Mouse (Mus musculus) spleen, adult 2 months (tissue): ENCODE measurements around the gene Fam19a2. TPM values are rescaled to one million over a fixed set of nuclear protein-coding genes. Genes with fewer than 3 reads are reported as not detected.

Experiments
- DNase-seq, 2 experiments: peaks; one replicate each; pipeline versions ENCODE4 v3.0.0 to v3.0.0-alpha.2; 2012 to 2021; ENCODE audit warnings: low spot score in 2 of 2, low read depth in 1 of 2
- H3K27ac ChIP-seq: fragments of 200-500 bp; 2 replicates; pipeline ENCODE4 v1.5.1; 2012; ENCODE audit warnings: low read length, inconsistent platforms; ENCODE audit not compliant: insufficient read depth
- H3K27me3 ChIP-seq: fragments of 200-500 bp; 2 replicates; pipeline ENCODE4 v1.6.1; 2012; ENCODE audit warnings: mild to moderate bottlenecking, moderate library complexity, low read length, inconsistent platforms; ENCODE audit not compliant: control insufficient read depth, insufficient read depth
- H3K36me3 ChIP-seq: fragments of 200-500 bp; 2 replicates; pipeline ENCODE4 v1.6.1; 2012; ENCODE audit warnings: mild to moderate bottlenecking, low read length, inconsistent platforms; ENCODE audit not compliant: control insufficient read depth, insufficient read depth
- H3K4me1 ChIP-seq: fragments of 200-500 bp; 2 replicates; pipeline ENCODE4 v1.6.1; 2011; ENCODE audit warnings: inconsistent platforms; ENCODE audit not compliant: control insufficient read depth, insufficient read depth, insufficient read length
- H3K4me3 ChIP-seq: fragments of 200-500 bp; 2 replicates; pipeline ENCODE4 v1.5.1; 2011; ENCODE audit warnings: mild to moderate bottlenecking, inconsistent platforms; ENCODE audit not compliant: insufficient read depth, insufficient read length; ENCODE audit errors: extremely low read depth
- CTCF ChIP-seq: fragments of 200-500 bp; IDR thresholded peaks from 2 replicates; pipeline ENCODE4 v1.5.1; 2011; ENCODE audit warnings: mild to moderate bottlenecking, inconsistent platforms; ENCODE audit not compliant: insufficient read depth, insufficient read length, insufficient replicate concordance; ENCODE audit errors: extremely low read depth
- POLR2A ChIP-seq: fragments of 200-500 bp; IDR thresholded peaks from 2 replicates; pipeline ENCODE4 v1.6.1; 2011; ENCODE audit warnings: low read depth, low read length, inconsistent platforms
- WGBS: fragments of 180-500 bp; shearing (Covaris S2); methylation state at CpG from one replicate; pipeline ENCODE4 v1.1.7; 2018; 5-methylcytosine and 5-hydroxymethylcytosine counted together
- polyA plus RNA-seq: library from polyadenylated mRNA; depleted of rRNA; stranded (reverse); fragments of >200 nt; gene quantifications from 2 replicates; pipeline ENCODE4 v1.2.3, GENCODE M21; 2012

The Fam19a2 gene
- polyA plus RNA-seq, 1 experiment: not detected

- 90% methylated on average over 4 of the region's 4 CpGs for WGBS
- H3K4me3 ChIP-seq: no peak overlapping the region
- H3K27me3 ChIP-seq: no peaks in the 10 kb centered on the region
- no peaks in the 10 kb centered on the region for H3K36me3 ChIP-seq
- TF ChIP-seq CTCF (no peak), POLR2A (no peak)
- no peak overlapping the region for H3K27ac ChIP-seq
- H3K4me1 ChIP-seq: no peaks in the 10 kb centered on the region
- no peak for DNase-seq
These were observed 152.2 kb downstream of the Fam19a2 start for GRCm38 (mm10) chr10:123416024-123416423.

- DNase-seq: no peak
- Histone ChIP-seq H3K4me3 (no peak overlapping the region), H3K4me1 (no peaks in the 10 kb centered on the region), H3K27me3 (no peaks in the 10 kb centered on the region), H3K36me3 (no peaks in the 10 kb centered on the region), H3K27ac (no peak overlapping the region)
- no peak for TF ChIP-seq POLR2A
- TF ChIP-seq CTCF: no peak
- 78% methylated on average over 7 of the region's 7 CpGs for WGBS
These were observed 154.9 kb downstream of the Fam19a2 start for GRCm38 (mm10) chr10:123418616-123419173.

- TF ChIP-seq POLR2A (no peak), CTCF (no peak)
- Histone ChIP-seq H3K36me3 (no peaks in the 10 kb centered on the region), H3K27me3 (no peaks in the 10 kb centered on the region), H3K4me3 (no peak overlapping the region), H3K4me1 (no peaks in the 10 kb centered on the region), H3K27ac (no peak overlapping the region)
- WGBS: 71% methylated on average over 1 of the region's 1 CpGs
- DNase-seq: no peak
These were observed 156.5 kb downstream of the Fam19a2 start for GRCm38 (mm10) chr10:123420249-123420648.

GRCm38 (mm10) chr10:123424482-123424881 is 160.7 kb downstream of the Fam19a2 start:
- TF ChIP-seq CTCF (no peak), POLR2A (no peak)
- H3K4me3 ChIP-seq: no peak overlapping the region
- no peaks in the 10 kb centered on the region for H3K4me1 ChIP-seq
- H3K27me3 ChIP-seq: no peaks in the 10 kb centered on the region
- WGBS: 86% methylated on average over 3 of the region's 3 CpGs
- H3K36me3 ChIP-seq: no peaks in the 10 kb centered on the region
- DNase-seq: no peak
- no peak overlapping the region for H3K27ac ChIP-seq

DNA sequence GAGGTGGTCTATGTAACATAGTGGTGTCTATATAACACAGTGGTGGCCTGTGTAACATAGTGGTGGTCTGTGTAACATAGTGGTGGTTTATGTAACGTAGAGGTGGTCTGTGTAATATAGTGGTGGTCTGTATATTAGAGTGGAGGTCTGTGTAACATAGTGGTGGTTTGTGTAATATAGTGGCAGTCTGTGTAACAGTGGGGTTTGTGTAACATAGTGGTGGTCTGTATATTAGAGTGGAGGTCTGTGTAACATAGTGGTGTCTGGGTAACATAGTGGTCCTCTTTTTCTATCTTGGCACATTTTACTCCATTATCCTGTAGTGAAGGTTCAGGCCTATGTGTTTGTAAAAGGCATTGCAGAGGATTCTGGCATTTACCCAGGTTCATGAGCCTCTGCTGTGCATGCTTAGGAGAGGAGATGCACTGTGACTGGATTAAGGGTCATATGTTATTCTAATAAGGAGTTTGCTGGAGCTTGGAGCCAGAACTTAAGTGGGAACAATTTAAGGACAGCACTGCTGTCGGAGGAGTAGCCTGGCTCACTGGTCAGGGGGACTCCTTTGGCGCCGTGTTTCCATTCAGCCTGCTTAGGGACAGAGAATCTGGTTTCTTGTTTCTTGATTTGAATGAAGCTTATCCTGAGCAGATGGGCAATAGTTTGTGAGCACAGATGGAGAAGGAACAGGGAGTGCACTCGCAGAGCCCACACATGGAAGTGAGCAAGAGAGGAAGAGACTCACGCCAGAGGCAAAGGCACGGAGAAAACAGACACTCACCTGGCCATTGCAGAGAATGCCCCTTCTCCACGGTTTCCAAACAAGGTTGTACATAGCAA is 162.9 kb downstream of the Fam19a2 start:
- Histone ChIP-seq H3K4me1 (no peaks in the 10 kb centered on the region), H3K36me3 (no peaks in the 10 kb centered on the region), H3K4me3 (no peak overlapping the region), H3K27me3 (no peaks in the 10 kb centered on the region), H3K27ac (no peak overlapping the region)
- WGBS: 78% methylated on average over 8 of the region's 8 CpGs
- DNase-seq: no peak
- TF ChIP-seq POLR2A (no peak), CTCF (no peak)

GRCm38 (mm10) chr10:123431569-123431968 is 167.8 kb downstream of the Fam19a2 start:
- no peak overlapping the region for H3K4me3 ChIP-seq
- no peak overlapping the region for H3K27ac ChIP-seq
- no peaks in the 10 kb centered on the region for H3K27me3 ChIP-seq
- no peaks in the 10 kb centered on the region for H3K36me3 ChIP-seq
- H3K4me1 ChIP-seq: no peaks in the 10 kb centered on the region
- WGBS: 86% methylated on average over 5 of the region's 5 CpGs
- no peak for TF ChIP-seq POLR2A
- no peak for TF ChIP-seq CTCF
- DNase-seq: no peak

GRCm38 (mm10) chr10:123437576-123437975 is 173.8 kb downstream of the Fam19a2 start:
- Histone ChIP-seq H3K4me1 (no peaks in the 10 kb centered on the region), H3K27me3 (no peaks in the 10 kb centered on the region), H3K27ac (no peak overlapping the region), H3K36me3 (no peaks in the 10 kb centered on the region), H3K4me3 (no peak overlapping the region)
- DNase-seq: no peak
- WGBS: 81% methylated on average over 4 of the region's 4 CpGs
- no peak for TF ChIP-seq CTCF
- TF ChIP-seq POLR2A: no peak
